Mouse (Mus musculus) cortical plate, adult 2 months (tissue): ENCODE data around the gene Eed. TPM values are rescaled to one million over a fixed set of nuclear protein-coding genes. Genes with fewer than 3 reads are reported as not detected.

ENCODE experiments used
- H3K27ac ChIP-seq: fragments of 200-500 bp; 2 replicates; pipeline ENCODE4 v1.5.1; 2012; ENCODE audit warnings: low read length, control low read depth, inconsistent platforms; ENCODE audit not compliant: insufficient read depth
- H3K4me1 ChIP-seq: fragments of 200-500 bp; 2 replicates; pipeline ENCODE4 v1.6.1; 2011; ENCODE audit warnings: low read length; ENCODE audit not compliant: control insufficient read depth, insufficient read depth
- H3K4me3 ChIP-seq: fragments of 200-500 bp; 2 replicates; pipeline ENCODE4 v1.5.1; 2011; ENCODE audit warnings: mild to moderate bottlenecking, low read length, control low read depth; ENCODE audit not compliant: insufficient read depth
- CTCF ChIP-seq: fragments of 200-500 bp; IDR thresholded peaks from 2 replicates; pipeline ENCODE4 v1.5.1; 2011; ENCODE audit warnings: mild to moderate bottlenecking, control low read depth, low read length; ENCODE audit not compliant: insufficient read depth; ENCODE audit errors: extremely low read depth
- POLR2A ChIP-seq: fragments of 200-500 bp; IDR thresholded peaks from 2 replicates; pipeline ENCODE4 v1.6.1; 2011; ENCODE audit warnings: mild to moderate bottlenecking, low read length, control low read depth; ENCODE audit not compliant: insufficient read depth; ENCODE audit errors: extremely low read depth
- polyA plus RNA-seq: library from polyadenylated mRNA; depleted of rRNA; stranded (reverse); fragments of >200 nt; gene quantifications from 2 replicates; pipeline ENCODE4 v1.2.3, GENCODE M21; 2012

Gene Eed
- polyA plus RNA-seq, 1 experiment, result 32.3 TPM

DNA sequence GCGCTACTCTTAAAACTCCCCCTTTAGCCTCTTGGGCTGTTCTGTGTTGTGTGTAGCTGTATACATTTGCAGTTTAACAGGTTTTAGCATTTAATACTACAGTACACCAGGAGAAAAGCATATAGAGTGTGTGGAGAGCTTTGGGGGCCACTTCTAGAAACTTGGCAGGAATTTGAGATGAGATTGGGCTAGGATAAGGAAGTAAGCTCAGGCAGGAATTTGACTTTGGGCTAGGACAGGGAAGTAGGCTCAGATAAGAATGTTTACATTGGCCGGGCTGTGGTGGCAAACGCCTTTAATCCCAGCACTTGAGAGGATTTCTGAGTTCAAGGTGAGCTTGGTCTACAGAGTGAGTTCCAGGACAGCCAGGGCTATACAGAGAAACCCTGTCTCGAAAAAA is 31.4 kb downstream of the Eed start:
- TF ChIP-seq POLR2A (no peak), CTCF (no peak)
- H3K4me1 ChIP-seq, result no peaks in the 10 kb centered on the region
- H3K27ac ChIP-seq, result no peak overlapping the region
- H3K4me3 ChIP-seq, result no peak overlapping the region

DNA sequence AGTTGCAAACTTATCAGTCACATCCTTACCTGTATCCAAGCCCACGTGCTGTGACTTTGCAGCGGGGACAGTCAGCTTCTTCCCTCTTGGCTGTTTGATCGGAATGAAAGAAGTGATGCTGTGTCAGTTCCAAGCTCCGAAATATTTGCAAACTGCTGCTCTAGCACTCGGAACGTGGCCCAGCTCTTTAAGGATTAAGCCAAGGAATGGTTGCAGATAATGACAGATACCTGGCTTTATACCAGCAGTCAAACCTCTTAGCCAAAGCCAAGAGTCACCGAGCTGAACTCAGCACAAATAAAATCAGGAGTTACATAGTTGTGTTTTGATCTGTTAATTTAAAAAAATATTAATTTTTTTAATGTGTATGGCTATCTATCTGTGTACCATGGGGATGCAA is 32.8 kb downstream of the Eed start:
- TF ChIP-seq CTCF (no peak), POLR2A (no peak)
- Histone ChIP-seq H3K4me1 (no peaks in the 10 kb centered on the region), H3K4me3 (no peak overlapping the region)

DNA sequence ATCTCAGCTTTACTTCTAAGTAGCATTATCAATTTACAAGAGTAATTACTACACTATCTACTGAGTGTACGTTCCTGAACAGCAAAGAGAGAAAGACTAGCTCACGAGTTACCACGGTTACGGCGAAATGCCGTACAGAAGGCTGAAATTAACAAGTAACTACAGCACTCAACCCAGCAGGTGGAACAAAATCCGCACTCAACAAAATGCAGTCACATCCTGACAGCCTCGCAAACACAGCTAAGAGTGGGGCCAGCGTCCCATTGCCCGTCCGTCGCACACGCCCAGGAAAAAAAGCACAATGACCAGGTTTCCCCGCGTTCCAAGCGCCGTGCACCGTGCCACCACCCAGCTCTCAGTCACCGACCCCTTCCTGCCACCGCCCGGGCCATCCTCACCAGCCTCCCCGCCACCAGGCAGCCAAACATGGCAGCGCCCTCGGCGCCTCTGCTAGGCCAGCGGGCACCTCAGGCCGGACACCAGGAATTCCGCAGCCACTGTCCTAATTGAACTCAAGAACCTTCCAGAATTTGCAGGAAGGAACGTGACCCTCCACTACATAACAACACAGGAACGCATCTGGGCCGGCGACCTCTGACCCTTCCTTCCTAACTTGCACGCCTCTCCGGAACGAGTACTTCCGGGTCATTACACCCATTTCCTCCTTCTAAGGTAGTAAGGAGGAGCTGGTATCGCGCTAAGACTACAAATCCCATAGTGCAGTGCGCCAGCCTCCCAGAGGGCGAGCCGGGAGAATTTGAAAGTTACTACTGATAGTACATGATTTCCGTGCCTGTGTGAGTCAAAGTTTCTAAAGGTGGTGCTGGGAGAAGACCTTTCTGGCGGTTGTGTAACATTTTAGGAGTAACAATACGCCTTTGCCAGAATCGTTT is 40.0 kb downstream of the Eed start, which contains the start of gene Hikeshi:
Gene Hikeshi, minus strand, starts transcription at position 634 of the 893 bp plus-strand sequence.
- H3K4me1 ChIP-seq, result peaks cover 4% of the 10 kb centered on the region; the same call in 1 of the 2 replicates
- no peak for TF ChIP-seq CTCF
- no peak for TF ChIP-seq POLR2A

More for the DNA sequence above, 32.8 kb downstream of the Eed start:
- H3K27ac ChIP-seq, result no peak overlapping the region

DNA sequence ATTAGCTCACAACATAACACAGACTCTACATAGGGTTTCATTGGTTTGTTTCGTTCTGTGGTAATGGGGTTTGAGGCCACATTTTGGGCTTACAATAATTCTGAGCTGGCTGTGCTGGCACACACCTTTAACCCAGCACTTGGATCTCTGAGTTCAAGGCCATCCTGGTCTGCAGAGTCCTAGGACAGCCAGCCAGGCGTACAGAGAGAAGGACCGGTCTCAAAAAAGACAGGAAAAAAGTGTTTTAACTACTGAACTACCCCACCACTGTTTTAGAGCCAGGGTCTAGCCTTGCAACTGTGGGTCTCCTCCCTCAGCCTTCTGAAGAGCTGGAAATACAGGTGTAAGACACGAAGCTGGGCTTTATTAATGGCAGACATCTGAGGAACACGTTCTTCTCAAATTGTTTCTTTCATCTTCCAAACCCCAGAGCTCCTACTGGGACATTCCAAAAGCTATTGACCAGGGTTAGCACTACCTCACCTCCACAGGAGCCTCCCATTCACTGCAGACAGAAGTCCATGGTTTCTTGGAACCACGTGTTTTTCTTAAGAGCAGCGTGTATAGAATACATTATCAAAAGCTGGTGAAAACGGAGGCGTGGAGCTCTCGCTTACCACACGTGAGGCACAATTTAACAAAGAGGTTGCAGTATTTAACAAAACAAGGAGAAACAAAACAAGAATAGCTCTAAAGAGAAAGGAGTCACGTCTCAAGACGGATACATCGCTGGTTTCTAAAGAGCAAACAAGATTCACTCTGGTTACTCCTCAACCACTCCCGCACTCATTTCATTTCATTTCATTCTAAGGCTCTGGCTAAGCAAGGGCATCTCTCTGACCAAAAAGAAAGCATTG is 41.1 kb downstream of the Eed start:
- Histone ChIP-seq H3K4me1 (peaks cover 4% of the 10 kb centered on the region), H3K27ac (no peak overlapping the region), H3K4me3 (peak overlapping the region; percentile 85)
- TF ChIP-seq POLR2A (no peak), CTCF (no peak)

More for the DNA sequence above, 40.0 kb downstream of the Eed start, which contains the start of gene Hikeshi:
- Histone ChIP-seq H3K27ac (no peak within 1 kb of the TSS), H3K4me3 (peak within 1 kb of the TSS; percentile 85)

DNA sequence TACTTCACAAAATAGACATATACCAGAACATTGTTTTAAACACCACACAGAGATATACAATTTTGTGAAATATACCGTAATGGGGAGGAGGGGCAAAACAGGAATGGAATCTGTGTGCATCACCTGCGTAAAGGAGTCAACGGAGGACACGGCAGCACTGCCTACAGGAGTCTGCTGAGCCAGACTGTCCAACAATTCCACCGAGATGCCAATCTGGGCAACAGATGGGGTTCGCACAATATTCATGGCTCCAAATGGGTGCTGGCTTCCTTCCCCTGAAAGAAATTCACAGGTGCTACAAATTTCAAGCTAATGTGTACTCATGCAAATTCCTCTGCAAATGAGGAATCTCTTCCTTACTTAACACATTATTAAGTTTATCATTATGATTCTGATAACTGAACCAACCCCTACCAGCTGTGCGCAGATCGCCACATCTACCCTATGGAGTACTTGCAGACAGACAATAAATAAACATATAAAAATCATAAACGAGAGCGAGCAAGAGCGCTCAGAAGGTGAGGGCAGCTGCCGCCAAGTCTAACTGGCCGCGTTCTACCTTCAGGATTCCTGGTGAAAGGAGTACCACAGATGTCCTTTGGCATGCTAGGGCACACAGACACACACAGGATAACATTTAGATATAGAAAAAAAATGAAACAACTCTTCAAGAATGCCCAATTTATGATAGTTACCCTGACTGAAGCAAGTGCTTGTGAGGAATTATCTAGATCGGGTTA is 57.2 kb downstream of the Eed start:
- Histone ChIP-seq H3K4me1 (no peaks in the 10 kb centered on the region; the same call in 1 of the 2 replicates), H3K4me3 (no peak overlapping the region), H3K27ac (no peak overlapping the region)
- TF ChIP-seq CTCF, result no peak

DNA sequence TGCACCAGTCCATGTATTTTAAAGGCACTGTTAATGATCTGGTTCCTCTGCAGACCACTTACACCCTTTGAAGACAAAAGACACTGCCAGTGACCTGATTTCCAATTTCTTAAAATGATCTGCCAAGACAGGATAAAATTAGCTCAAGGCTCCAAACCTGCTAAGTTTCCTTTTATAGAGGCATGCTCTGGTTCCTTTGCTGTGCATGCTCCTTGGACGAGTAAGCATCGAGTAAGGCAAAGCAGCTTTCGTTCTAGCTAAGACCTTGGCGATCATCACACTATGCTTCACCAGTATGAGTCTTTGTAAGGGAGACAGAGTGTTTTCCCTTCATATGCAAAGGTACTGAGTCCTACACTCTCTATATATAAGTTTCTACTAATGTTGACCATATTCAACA is 63.0 kb downstream of the Eed start:
- H3K4me3 ChIP-seq, result no peak overlapping the region
- peaks cover 1% of the 10 kb centered on the region; the same call in 1 of the 2 replicates for H3K4me1 ChIP-seq
- no peak for TF ChIP-seq CTCF
- no peak for TF ChIP-seq POLR2A
- no peak overlapping the region; the same call in 1 of the 2 replicates for H3K27ac ChIP-seq

DNA sequence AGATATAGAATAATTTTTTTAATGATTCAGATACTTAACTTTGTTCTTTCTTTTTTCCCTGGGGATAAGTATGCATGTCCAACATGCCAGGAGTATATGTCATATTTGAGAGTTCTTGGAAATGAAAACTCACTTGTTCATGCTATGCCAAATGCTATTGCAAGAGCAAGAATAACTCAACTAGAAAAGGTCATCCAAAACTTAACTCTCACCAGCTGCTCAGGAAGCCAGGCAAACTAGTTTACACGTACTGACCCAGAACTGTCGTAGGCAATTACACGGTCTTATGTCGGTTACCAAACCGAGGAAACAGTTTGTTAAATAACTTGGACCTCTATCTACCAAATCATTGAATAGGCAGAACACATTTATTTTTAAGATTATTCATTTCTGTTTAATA is 64.1 kb downstream of the Eed start:
- H3K4me1 ChIP-seq, result peaks cover 1% of the 10 kb centered on the region; the same call in 1 of the 2 replicates
- TF ChIP-seq POLR2A, result no peak
- TF ChIP-seq CTCF, result no peak
- H3K4me3 ChIP-seq, result no peak overlapping the region
- no peak overlapping the region for H3K27ac ChIP-seq

DNA sequence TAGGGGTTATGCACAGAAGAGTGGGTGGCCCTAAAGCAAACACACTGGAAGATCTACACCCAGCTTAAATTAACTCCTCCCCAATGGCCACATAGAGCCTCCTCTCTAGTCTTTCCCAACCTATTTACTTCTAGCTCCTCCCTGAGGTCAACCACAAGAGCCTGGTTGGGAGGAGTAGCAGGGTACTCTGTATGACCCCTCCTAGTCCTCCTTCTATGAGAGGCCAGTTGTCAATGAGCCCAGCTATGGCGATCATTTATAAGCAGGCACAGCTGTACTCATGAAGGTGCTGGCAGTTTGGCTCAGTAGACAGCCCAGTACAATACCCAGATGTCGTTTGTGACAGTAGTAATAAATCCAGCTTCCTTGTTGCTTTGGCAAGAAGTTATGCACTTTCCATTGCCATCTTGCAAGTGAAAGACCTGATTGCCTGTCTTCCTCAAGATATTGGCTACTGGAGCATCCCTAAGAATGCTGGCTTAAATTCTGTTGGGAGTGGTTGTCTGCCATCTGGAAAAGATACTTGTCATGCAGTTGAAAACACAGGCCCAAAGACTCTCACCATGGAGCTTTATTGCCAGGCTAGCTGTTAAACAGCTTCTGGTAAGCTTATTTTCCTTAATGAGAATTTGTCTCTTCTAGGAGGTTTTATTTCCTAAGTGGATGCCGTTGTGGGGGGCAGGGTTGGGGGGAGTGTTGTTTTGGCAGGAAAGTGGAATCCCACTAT is 67.2 kb downstream of the Eed start:
- no peak overlapping the region for H3K27ac ChIP-seq
- H3K4me1 ChIP-seq, result peaks cover 1% of the 10 kb centered on the region; the same call in 1 of the 2 replicates
- H3K4me3 ChIP-seq, result no peak overlapping the region
- TF ChIP-seq CTCF (no peak), POLR2A (no peak)

DNA sequence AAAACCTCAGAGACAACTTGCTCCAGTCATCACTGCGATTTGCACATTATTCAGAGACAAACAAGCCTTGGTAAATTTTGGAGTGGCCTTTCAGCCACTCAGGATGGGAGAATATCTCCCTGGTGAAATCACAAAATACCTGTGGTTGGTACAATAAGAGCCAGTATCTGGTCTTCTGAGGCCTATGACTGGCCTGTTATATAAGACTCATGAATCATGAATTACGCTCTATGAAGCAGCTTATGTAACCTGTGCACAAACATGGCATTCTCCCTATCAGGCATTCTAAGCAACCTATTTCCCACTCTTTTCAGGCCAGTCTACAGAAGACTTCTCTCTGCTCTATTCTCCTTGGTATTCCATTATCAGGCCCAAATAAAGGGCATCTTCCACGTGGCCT is 68.4 kb downstream of the Eed start:
- H3K27ac ChIP-seq, result 0 out of 2 replicates have a peak overlapping the region, but pooled peaks have one; percentile 21
- no peaks in the 10 kb centered on the region for H3K4me1 ChIP-seq
- TF ChIP-seq CTCF (no peak), POLR2A (no peak)
- H3K4me3 ChIP-seq, result no peak overlapping the region
